Mouse (Mus musculus) layer of hippocampus, adult 2 months (tissue): ENCODE measurements around the gene Rsl24d1. TPM values are rescaled to one million over a fixed set of nuclear protein-coding genes. Genes with fewer than 3 reads are reported as not detected.
A peak's percentile ranks its signal among the peaks of the same experiment; 100 is the strongest.
"Not testable (repeated sequence)": the region's sequence is repeated elsewhere in the genome, so short reads cannot be mapped to it uniquely, and the experiment has no call there.

Experiments used
- DNase-seq, 2 experiments: peaks; one replicate each; pipeline ENCODE4 v3.0.0; 2022; ENCODE audit warnings: low spot score in 2 of 2
- H3K27ac ChIP-seq: fragments of 200-600 bp; 2 replicates; pipeline ENCODE4 v1.8.1; 2022
- H3K4me3 ChIP-seq: fragments of 200-600 bp; 2 replicates; pipeline ENCODE4 v1.8.1; 2022; ENCODE audit warnings: mild to moderate bottlenecking
- CTCF ChIP-seq: fragments of 200-600 bp; conservative IDR thresholded peaks from 2 replicates; pipeline ENCODE4 v1.8.1; 2022; ENCODE audit warnings: antibody characterized with exemption, mild to moderate bottlenecking, moderate library complexity
- long read RNA-seq, 2 experiments: library from polyadenylated mRNA; stranded (forward); transcript quantifications; one replicate each; pipeline ENCODE4 v2.0.0; 2021; ENCODE audit warnings: borderline mapping rate in 2 of 2
- total RNA-seq, 2 experiments: library from RNA; stranded (reverse); gene quantifications; 2 replicates each; pipeline ENCODE4 v1.2.3; 2021

Rsl24d1 gene
- total RNA-seq, result 10 to 100 TPM; 63.2 to 66.6 TPM
- long read RNA-seq, experiment 1, transcript Rsl24d1-201 (6 exons, 1,543 nt), result major isoform, 29 of 36 reads
- long read RNA-seq, experiment 1, partial matches to known transcripts, result 2 of 36 reads
- long read RNA-seq, experiment 1, other reads (novel, unspliced or antisense), result 5 of 36 reads
- long read RNA-seq, experiment 2, transcript Rsl24d1-201 (6 exons, 1,543 nt), result major isoform, 51 of 58 reads
- long read RNA-seq, experiment 2, partial matches to known transcripts, result 1 of 58 reads
- long read RNA-seq, experiment 2, other reads (novel, unspliced or antisense), result 6 of 58 reads

DNA sequence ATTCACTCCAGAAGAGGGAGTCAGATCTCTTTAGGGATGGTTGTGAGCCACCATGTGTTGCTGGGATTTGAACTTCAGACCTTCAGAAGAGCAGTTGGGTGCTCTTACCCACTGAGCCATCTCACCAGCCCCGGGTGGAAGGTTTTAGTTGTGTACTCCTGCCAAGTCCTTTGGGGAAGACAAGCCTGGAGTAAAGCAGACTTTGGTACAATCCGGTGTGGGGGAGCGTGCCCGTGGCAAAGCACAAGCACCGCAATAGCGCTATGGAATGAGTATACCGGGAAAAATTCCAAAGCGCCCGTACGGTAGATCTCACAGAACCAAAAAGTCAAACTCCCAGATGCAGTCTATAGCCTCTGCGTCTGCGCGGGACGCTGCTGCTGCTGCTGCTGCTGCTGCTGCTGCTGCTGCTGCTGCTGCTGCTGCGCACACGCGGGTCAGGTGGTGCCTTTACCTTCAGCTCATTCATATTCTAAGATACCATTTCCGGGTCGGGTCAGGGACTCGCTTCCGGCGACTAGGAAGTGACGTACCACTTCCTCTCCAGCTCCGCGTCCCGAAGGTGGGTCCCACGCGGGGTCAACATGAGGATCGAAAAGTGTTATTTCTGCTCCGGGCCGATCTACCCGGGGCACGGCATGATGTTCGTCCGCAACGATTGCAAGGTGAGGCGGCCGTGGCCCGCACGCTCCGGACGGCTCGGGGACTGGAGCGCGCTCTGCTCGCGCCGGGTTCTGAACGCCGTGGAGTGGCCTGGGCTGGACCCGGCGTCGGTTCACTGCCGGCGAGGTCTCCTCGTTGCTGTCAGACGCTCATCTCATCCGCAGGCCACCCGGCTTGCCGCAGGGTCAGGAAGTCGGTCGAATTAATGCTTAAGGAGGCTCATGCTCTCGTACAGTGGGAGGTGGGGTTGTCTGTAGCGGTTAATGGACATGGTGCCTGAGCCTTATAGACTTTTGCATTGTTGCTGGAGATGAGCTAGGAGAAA, at the start of gene Rsl24d1:
Gene Rsl24d1 (plus strand): TSS at position 508 of the 988 bp plus-strand sequence.
- peak within 1 kb of the TSS; percentile 93 for H3K27ac ChIP-seq
- no peak for TF ChIP-seq CTCF
- peak within 1 kb of the TSS; percentile 96 for H3K4me3 ChIP-seq
- DNase-seq, result peak; percentile 91 to 93

DNA sequence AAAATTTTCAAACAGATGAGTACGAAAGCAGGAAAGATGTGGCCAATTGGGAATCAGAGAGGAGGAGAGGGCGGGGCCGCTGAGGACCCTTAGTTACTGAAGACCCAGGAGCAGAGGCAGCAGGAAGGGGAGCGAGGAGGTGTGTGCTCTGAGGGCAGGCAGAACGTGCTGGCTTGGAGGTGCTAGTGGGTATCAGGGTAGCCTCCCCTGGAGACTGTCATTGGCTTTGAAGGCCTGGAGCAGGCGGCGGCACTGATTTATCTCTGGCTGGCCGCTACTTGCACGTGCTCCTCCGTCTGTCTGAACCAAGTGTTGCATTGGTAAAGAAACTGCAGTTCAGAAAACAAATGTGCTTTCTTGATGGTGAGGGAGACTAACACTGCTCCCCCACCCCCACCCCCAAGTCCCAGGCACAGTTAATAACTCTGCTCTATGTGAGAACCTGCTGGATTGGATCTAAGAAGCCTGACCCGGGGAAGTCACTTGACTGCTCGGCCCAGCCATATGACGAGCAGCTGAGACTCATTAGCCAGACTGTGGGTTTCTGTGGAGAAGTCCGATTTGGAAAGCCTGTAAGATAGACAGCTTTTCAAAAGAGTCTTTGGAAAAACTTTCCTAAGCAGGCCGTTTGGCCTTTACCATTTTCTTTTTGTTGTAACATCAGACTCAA, 49.5 kb upstream of the Rsl24d1 start:
- TF ChIP-seq CTCF, result no peak
- no peak for DNase-seq
- no peak overlapping the region for H3K4me3 ChIP-seq

DNA sequence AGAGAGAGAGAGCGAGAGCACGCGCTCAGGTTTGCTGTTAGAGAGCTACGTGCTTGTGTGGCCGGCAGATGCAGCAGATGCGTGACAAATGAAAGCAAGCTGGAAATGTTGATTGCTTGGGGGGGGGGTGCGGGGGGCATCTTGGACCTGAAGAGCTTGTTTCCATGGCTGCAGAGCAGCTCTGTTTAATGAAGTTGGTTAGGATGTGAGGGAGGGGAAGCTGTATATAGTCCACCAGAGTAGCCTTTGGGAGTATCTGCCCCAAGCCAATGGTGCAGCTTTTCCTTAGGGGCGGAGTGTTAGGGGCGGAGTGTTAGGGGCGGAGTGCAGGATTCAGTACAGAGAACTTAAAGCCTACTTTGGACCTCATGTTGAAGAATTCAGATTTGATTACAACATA, 46.1 kb upstream of the Rsl24d1 start:
- no peak overlapping the region for H3K27ac ChIP-seq
- no peak for TF ChIP-seq CTCF
- no peak overlapping the region for H3K4me3 ChIP-seq
- DNase-seq, result no peak

More for the DNA sequence above, 49.5 kb upstream of the Rsl24d1 start:
- no peak overlapping the region for H3K27ac ChIP-seq

DNA sequence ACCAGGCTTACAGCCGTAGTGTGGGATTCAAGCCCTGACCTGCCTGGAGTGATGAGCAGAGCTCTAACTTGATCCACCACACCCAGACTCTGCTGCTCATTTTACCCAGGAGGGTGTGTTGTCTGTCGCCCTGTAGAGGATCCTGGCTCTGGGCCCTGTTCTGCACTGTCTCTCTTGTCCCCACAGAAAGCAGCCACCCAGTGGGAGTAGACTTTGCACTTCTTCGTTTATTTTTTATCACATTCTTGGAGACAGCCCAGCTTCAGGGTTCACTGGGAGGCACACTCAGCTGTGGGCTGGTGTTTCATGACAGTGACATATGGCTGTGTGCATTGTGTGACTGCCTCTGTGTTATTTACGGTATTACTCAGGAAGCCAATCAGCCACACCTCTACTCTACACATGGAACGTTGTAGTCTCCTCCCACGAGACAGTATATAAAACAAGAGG, 45.0 kb upstream of the Rsl24d1 start:
- Histone ChIP-seq H3K4me3 (no peak overlapping the region), H3K27ac (no peak overlapping the region)
- peak in 1 of 2 experiments; percentile 56 for DNase-seq
- TF ChIP-seq CTCF, result no peak

DNA sequence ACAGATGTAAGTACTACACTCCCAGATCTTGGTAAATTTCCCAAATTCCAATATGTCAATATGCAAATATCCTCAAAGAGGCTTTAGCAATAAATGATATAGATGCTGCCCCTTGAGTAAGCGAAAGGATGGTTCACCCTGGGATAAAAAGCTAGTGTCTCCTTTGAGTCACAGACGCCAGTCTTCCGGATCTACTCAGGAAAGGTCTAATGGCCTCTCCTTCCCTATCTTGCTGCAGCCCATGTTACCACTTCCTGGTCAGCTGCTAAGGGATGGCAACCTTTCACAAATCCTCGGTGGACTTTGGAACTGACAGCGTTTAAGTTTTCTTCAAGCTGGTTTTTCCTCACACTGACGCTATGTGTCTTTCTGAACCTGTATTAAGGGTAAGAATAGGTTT, 44.5 kb upstream of the Rsl24d1 start:
- no peak overlapping the region for H3K4me3 ChIP-seq
- H3K27ac ChIP-seq, result no peak overlapping the region
- DNase-seq, result no peak
- no peak for TF ChIP-seq CTCF

DNA sequence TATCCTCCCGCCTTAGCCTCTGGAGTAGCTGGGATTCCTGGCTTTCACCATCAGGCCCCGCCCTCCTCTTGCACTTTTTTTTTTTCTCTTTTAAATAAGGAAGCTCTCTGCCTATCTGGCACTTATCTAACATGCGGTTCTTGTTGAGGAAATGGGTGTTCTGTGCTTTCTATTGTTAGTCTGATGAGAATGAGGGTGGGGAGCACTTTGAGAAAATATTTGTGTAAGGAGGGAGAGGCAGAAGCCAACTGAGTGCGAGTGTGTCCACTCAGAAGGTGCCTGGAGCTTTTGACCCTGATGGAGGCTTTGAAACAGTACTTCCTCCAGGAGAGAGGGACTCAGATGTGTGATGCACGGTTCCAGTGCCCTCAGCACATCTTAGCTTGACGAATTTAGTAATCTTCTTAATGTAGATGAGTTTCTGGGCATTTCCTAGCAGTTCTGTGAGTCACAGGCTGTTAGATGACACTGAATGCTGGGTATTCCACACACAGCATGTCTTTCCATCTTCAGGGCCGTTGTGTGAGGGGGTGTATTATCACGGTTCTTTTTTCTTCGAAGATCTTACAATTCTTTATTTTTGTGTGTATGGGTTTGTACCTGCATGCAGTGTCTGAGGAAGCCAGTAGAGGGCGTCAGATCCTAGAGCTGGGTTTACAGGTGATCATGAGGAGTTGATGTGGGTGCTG, 42.1 kb upstream of the Rsl24d1 start:
- no peak for DNase-seq
- no peak overlapping the region for H3K4me3 ChIP-seq
- H3K27ac ChIP-seq, result no peak overlapping the region
- peak; percentile 47 for TF ChIP-seq CTCF

DNA sequence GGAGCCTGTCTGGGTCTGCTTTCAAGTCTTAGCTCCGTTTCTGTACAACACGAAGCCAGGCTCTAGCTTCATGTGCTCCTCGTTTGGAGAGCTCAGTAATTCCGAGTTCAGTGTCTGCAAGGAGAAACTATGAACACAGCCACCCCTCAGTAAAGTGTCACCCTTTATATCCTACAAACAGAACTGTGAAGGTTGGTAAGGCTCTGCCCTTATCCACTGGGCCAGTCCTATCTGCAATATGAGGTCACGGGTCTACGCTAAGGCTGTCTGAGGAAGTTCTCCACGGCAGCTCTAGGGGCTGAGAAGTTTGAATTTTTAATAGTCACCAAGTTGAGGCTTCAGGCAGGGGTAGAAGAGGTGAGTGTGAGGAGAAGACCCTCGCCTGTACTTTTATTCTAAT, 40.8 kb upstream of the Rsl24d1 start:
- no peak for DNase-seq
- H3K4me3 ChIP-seq, result no peak overlapping the region
- H3K27ac ChIP-seq, result no peak overlapping the region
- TF ChIP-seq CTCF, result no peak

DNA sequence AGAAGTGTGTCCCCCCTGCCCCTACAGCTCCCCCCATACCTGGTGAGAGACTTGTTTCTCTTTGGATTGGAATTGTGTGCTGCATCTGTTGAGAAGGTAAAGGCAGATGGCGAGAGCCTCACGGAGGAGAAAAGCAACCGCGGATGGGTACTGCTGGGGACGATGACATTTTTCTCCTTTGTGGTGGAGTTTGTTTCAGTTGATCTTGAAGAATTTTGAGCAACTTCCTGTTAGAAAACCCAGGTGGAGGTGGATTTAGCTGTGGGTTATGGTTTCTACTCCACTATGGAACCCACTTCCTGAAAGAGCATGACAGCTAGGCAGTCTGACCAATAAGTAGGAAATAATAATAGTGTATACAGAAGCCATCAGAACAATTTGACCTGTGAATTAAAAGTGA, 40.1 kb upstream of the Rsl24d1 start:
- Histone ChIP-seq H3K27ac (no peak overlapping the region), H3K4me3 (no peak overlapping the region)
- no peak for DNase-seq
- TF ChIP-seq CTCF, result no peak

DNA sequence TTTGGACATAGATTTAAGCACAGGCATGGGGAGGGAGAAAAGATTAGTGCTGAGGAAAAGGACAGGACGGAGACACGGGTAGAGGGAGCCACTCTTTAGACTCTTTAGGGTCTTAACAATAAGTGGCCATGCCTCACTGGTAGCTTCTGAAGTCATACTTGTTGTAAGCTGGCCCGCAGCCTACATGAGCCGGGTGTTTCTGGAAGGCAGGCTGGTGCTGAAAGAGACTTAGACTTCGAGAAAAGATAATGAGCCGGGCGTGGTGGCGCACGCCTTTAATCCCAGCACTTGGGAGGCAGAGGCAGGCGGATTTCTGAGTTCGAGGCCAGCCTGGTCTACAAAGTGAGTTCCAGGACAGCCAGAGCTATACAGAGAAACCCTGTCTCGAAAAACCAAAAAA, 33.9 kb upstream of the Rsl24d1 start:
- peak overlapping the region; percentile 28; the same call in 1 of the 2 replicates for H3K27ac ChIP-seq
- H3K4me3 ChIP-seq, DNase-seq: not testable (repeated sequence)

DNA sequence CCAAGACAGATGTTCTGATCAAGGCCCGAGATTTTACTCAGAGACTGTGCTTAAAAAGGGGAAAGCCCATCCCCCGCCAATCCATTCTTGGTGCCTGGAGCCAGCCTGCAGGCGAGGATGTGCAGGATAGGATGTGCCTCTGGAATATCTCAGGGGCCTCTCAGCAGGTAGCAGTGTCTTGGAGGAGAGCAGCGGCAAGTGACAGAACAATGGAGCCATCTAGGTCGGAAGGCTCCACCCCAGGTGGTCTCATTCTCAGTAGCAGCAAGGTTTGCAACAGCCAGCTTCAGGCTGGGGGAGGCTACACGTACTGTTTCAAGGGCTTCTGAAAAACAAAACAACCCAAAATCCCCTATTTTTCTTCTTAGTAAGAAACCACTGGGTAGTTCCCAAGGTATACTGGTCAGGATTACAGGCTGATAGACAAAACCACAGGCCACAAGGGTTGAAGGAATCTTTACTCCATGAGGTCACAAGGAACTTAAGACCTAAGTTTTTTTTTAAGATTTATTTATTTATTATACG, 33.4 kb upstream of the Rsl24d1 start:
- Histone ChIP-seq H3K4me3 (no peak overlapping the region), H3K27ac (no peak overlapping the region)
- no peak for DNase-seq
- no peak for TF ChIP-seq CTCF

DNA sequence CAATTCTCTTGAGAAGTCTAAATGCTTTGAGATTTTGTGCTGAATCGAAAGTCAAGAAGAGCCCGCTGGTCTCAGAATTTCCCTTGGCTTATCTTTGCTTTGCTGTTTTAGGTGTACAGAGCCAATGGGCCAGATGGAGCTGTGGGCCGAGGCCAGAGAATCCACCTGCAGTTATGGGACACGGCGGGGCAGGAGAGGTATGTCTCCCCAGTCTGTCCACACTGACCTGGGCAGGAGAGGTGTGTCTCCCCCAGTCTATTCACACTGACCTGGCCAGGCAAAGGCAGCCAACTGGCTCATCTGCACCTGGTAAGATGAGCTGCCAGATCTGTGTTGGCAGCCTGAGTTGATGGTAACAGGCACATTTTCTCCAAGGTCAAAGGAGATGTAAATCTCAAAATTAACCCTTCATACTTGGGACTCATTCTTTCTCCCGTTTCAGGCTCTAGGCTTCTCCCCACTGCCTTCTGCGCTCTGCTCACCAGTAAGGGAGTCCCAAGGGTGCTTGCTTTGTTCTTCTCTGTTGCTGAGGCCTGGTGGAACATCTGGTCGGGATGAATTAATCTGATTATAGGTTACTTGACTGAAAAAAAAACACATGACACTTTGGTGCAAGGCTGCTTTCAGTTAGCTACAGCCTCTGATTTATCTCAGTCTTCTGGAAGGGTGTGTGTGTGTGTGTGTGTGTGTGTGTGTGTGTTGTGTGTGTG, 30.8 kb upstream of the Rsl24d1 start:
- Histone ChIP-seq H3K4me3 (no peak overlapping the region), H3K27ac (no peak overlapping the region)
- no peak for TF ChIP-seq CTCF
- no peak for DNase-seq

DNA sequence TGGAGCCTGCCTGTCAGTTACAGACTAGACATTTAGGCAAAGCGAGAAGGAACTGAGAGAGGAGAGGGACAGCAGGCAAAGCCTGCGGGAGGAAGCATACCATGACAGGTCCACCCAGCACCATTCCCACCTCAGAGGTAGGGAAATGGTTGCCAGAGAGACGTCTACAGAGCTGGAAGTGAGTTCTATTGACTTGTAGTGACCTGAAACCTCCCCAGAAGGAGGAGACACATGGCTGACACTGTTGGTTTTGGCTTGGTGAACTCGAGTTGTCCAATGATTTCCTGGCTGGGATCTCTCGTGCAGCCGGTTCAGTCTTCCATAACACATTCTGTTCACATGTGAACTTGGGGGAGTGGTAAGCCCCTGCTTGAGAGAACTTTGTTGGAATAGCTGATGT, 29.3 kb upstream of the Rsl24d1 start:
- H3K27ac ChIP-seq, result no peak overlapping the region
- no peak overlapping the region for H3K4me3 ChIP-seq
- no peak for DNase-seq
- no peak for TF ChIP-seq CTCF
